Mouse (Mus musculus): ENCODE measurements around the gene Myo1d.

- TF ChIP-seq POLR2A (IDR thresholded peaks at IDR 0.05; ENCODE audit: borderline replicate concordance, insufficient read depth, low read length) (no peak), CTCF (IDR thresholded peaks at IDR 0.05; ENCODE audit: borderline replicate concordance, insufficient read depth, low read depth, low read length) (no peak)
Measured at GRCm38 (mm10) chr11:80614949-80615725, 164.7 kb downstream of the Myo1d start.

Data from cerebellum, adult 2 months (tissue).